Mouse (Mus musculus): Measurements from ENCODE around the gene Tmub1.

- TF ChIP-seq TAL1 (IDR thresholded peaks at IDR 0.05; ENCODE audit: low read length) (no peak), GATA1 (IDR thresholded peaks at IDR 0.05; ENCODE audit: low read length) (no peak)
These were observed 39.1 kb upstream of the Tmub1 start for GRCm38 (mm10) chr5:24486738-24487137.
